Mouse (Mus musculus): ENCODE measurements around the gene Kank2.
A peak's percentile ranks its signal among the peaks of the same experiment; 100 is the strongest.
"Not testable (repeated sequence)": the region's sequence is repeated elsewhere in the genome, so short reads cannot be mapped to it uniquely, and the experiment has no call there.

Gene Kank2

GRCm38 (mm10) chr9:21816716-21817305 lies 18.3 kb upstream of the Kank2 start:
- DNase-seq: no peak

- DNase-seq: no peak
Observed at GRCm38 (mm10) chr9:21811170-21811569, 12.6 kb upstream of the Kank2 start.

- no peak for DNase-seq
Observed at GRCm38 (mm10) chr9:21808561-21808960, 10.0 kb upstream of the Kank2 start.

GRCm38 (mm10) chr9:21806976-21807375 lies 8.4 kb upstream of the Kank2 start:
- no peak for DNase-seq

GRCm38 (mm10) chr9:21806363-21806762 lies 7.8 kb upstream of the Kank2 start:
- DNase-seq: no peak

- peak; percentile 78 for DNase-seq
Observed at GRCm38 (mm10) chr9:21803986-21804644, 5.6 kb upstream of the Kank2 start.

GRCm38 (mm10) chr9:21801591-21801990 lies 3.0 kb upstream of the Kank2 start:
- DNase-seq: no peak

GRCm38 (mm10) chr9:21801121-21801520 lies 2.6 kb upstream of the Kank2 start:
- DNase-seq: no peak

- DNase-seq: no peak
Observed at GRCm38 (mm10) chr9:21799010-21799350, 436 bp upstream of the Kank2 start.

GRCm38 (mm10) chr9:21797921-21798344 lies 611 bp downstream of the Kank2 start:
- no peak for DNase-seq

- DNase-seq: no peak
Observed at GRCm38 (mm10) chr9:21796919-21797318, 1.6 kb downstream of the Kank2 start.

GRCm38 (mm10) chr9:21796259-21796658 lies 2.3 kb downstream of the Kank2 start:
- DNase-seq: no peak

- no peak for DNase-seq
Observed at GRCm38 (mm10) chr9:21795579-21795978, 3.0 kb downstream of the Kank2 start.

GRCm38 (mm10) chr9:21794925-21795324 lies 3.6 kb downstream of the Kank2 start:
- DNase-seq: no peak

- no peak for DNase-seq
Observed at GRCm38 (mm10) chr9:21794344-21794834, 4.2 kb downstream of the Kank2 start.

GRCm38 (mm10) chr9:21793507-21793906 lies 5.0 kb downstream of the Kank2 start:
- DNase-seq: not testable (repeated sequence)

- peak; percentile 52 for DNase-seq
Observed at GRCm38 (mm10) chr9:21792644-21793043, 5.9 kb downstream of the Kank2 start.

- no peak for DNase-seq
Observed at GRCm38 (mm10) chr9:21791861-21792260, 6.7 kb downstream of the Kank2 start.

- no peak for DNase-seq
Observed at GRCm38 (mm10) chr9:21788234-21788633, 10.3 kb downstream of the Kank2 start.

- DNase-seq: no peak
Observed at GRCm38 (mm10) chr9:21787654-21788053, 10.9 kb downstream of the Kank2 start.

GRCm38 (mm10) chr9:21786906-21787305 lies 11.6 kb downstream of the Kank2 start:
- DNase-seq: peak; percentile 35

GRCm38 (mm10) chr9:21786309-21786708 lies 12.2 kb downstream of the Kank2 start:
- DNase-seq: not testable (repeated sequence)

- DNase-seq: no peak
Observed at GRCm38 (mm10) chr9:21784517-21785307, 13.8 kb downstream of the Kank2 start.
